Mouse (Mus musculus) lung, embryonic 14.5 days (tissue): Measurements from ENCODE around the gene Nkx2-5. TPM values are rescaled to one million over a fixed set of nuclear protein-coding genes. Genes with fewer than 3 reads are reported as not detected.

ENCODE experiments used
- ATAC-seq: fragments of 200-750 bp; cut with Nextera tagmentation; 2 replicates; pipeline ENCODE4 v1.8.0; 2017; ENCODE audit warnings: mild to moderate bottlenecking, moderate TSS enrichment, moderate library complexity; ENCODE audit not compliant: insufficient read depth
- DNase-seq: peaks from one replicate; pipeline ENCODE4 v3.0.0-alpha.2; 2015
- H3K27ac ChIP-seq: fragments of 300-500 bp; sonication (generic); 2 replicates; pipeline ENCODE4 v1.5.1; 2014; ENCODE audit warnings: low read depth, mild to moderate bottlenecking, moderate library complexity
- H3K27me3 ChIP-seq: fragments of 300-500 bp; sonication (generic); 2 replicates; pipeline ENCODE4 v1.6.1; 2014; ENCODE audit warnings: low read length, control low read depth; ENCODE audit not compliant: insufficient read depth
- H3K36me3 ChIP-seq: fragments of 300-500 bp; sonication (generic); 2 replicates; pipeline ENCODE4 v1.6.1; 2014; ENCODE audit warnings: control low read depth; ENCODE audit not compliant: insufficient read depth
- H3K4me1 ChIP-seq: fragments of 300-500 bp; sonication (generic); 2 replicates; pipeline ENCODE4 v1.6.1; 2014; ENCODE audit warnings: antibody characterized with exemption, control low read depth; ENCODE audit not compliant: insufficient read depth
- H3K4me2 ChIP-seq: fragments of 300-500 bp; sonication (generic); 2 replicates; pipeline ENCODE4 v1.6.1; 2014; ENCODE audit warnings: mild to moderate bottlenecking
- H3K4me3 ChIP-seq: fragments of 300-500 bp; sonication (generic); 2 replicates; pipeline ENCODE4 v1.5.1; 2014; ENCODE audit warnings: low read depth, low read length
- H3K9ac ChIP-seq: fragments of 300-500 bp; sonication (generic); 2 replicates; pipeline ENCODE4 v1.6.1; 2014
- H3K9me3 ChIP-seq: fragments of 300-500 bp; sonication (generic); 2 replicates; pipeline ENCODE4 v1.6.1; 2016; ENCODE audit warnings: low read depth, low read length, control low read depth
- CTCF ChIP-seq: IDR thresholded peaks from 2 replicates; pipeline ENCODE4 v1.5.1; 2016; ENCODE audit warnings: antibody characterized with exemption, low read depth
- WGBS: fragments of 180-500 bp; shearing (Covaris S2); extraction: QIAGEN DNeasy Blood & Tissue Kit; methylation state at CpG from one replicate; pipeline ENCODE4 v1.1.7; 2014; 5-methylcytosine and 5-hydroxymethylcytosine counted together
- polyA plus RNA-seq: library from polyadenylated mRNA; unstranded; fragments of >200 nt; fragmentation: Nextera tagmentation; extraction: Ambion mirVana; gene quantifications from 2 replicates; pipeline ENCODE4 v1.2.1, GENCODE M21; 2014

The Nkx2-5 gene
- polyA plus RNA-seq, 1 experiment from 2014 or later, result 0.24 TPM

- no peak overlapping the region for H3K27ac ChIP-seq
- H3K9ac ChIP-seq, result no peak overlapping the region
- H3K36me3 ChIP-seq, result peaks cover 83% of the 10 kb centered on the region
- DNase-seq (no peak), ATAC-seq (no peak)
- 80% methylated on average over 8 of the region's 8 CpGs for WGBS
- H3K4me1 ChIP-seq, result no peaks in the 10 kb centered on the region
- no peaks in the 10 kb centered on the region for H3K27me3 ChIP-seq
- no peaks in the 10 kb centered on the region for H3K9me3 ChIP-seq
- no peak overlapping the region for H3K4me2 ChIP-seq
- no peak overlapping the region for H3K4me3 ChIP-seq
- TF ChIP-seq CTCF, result no peak
Observed at GRCm38 (mm10) chr17:26789460-26790268, 55.1 kb downstream of the Nkx2-5 start.

GRCm38 (mm10) chr17:26788986-26789385, 55.8 kb downstream of the Nkx2-5 start:
- Histone ChIP-seq H3K9me3 (no peaks in the 10 kb centered on the region), H3K4me1 (no peaks in the 10 kb centered on the region), H3K4me2 (no peak overlapping the region), H3K27ac (no peak overlapping the region), H3K36me3 (peaks cover 89% of the 10 kb centered on the region), H3K27me3 (no peaks in the 10 kb centered on the region), H3K4me3 (no peak overlapping the region), H3K9ac (no peak overlapping the region)
- DNase-seq (no peak), ATAC-seq (no peak)
- TF ChIP-seq CTCF, result no peak
- 92% methylated on average over 8 of the region's 8 CpGs for WGBS

Other genes with a start within 250 kb of the Nkx2-5 start
- gene Atp6v0e, start 181.8 kb downstream of the Nkx2-5 start, polyA plus RNA-seq, result 143 and 152 TPM in 2 replicates
- gene Crebrf, start 129.4 kb downstream of the Nkx2-5 start, polyA plus RNA-seq, result 5.6 and 6.3 TPM in 2 replicates
- gene Bnip1, start 63.9 kb downstream of the Nkx2-5 start, polyA plus RNA-seq, result 49.7 and 51.3 TPM in 2 replicates
- gene Kifc5b, start 72.1 kb upstream of the Nkx2-5 start, polyA plus RNA-seq, result 6.3 and 9.6 TPM in 2 replicates
- gene Phf1, start 88.0 kb upstream of the Nkx2-5 start, polyA plus RNA-seq, result 5.1 and 7.5 TPM in 2 replicates
- 163 TPM in 2 replicates for gene Cuta, start 94.6 kb upstream of the Nkx2-5 start, polyA plus RNA-seq
- gene Syngap1, start 96.2 kb upstream of the Nkx2-5 start, polyA plus RNA-seq, result 1.8 and 2.0 TPM in 2 replicates
- gene Zbtb9, start 128.2 kb upstream of the Nkx2-5 start, polyA plus RNA-seq, result 13.3 TPM in 2 replicates
- 12.0 and 13.8 TPM in 2 replicates for gene Bak1, start 184.0 kb upstream of the Nkx2-5 start, polyA plus RNA-seq
- 5.1 and 5.8 TPM in 2 replicates for gene Itpr3, start 212.3 kb upstream of the Nkx2-5 start, polyA plus RNA-seq